Mouse (Mus musculus): ENCODE measurements around the gene Txnrd1.

- no peak for TF ChIP-seq CTCF (IDR thresholded peaks at IDR 0.05; ENCODE audit: borderline replicate concordance, insufficient read depth, low read length)
- TF ChIP-seq POLR2A (IDR thresholded peaks at IDR 0.05; ENCODE audit: low read depth, low read length), result no peak
These were observed 84.9 kb downstream of the Txnrd1 start for GRCm38 (mm10) chr10:82918675-82919074.

Measured in embryonic fibroblast, embryonic 13.5 days (primary cell).